Mouse (Mus musculus) A20 (cell line): ENCODE measurements around the gene Def6.
A peak's percentile ranks its signal among the peaks of the same experiment; 100 is the strongest.

Experiments used
- DNase-seq: peaks from one replicate; pipeline ENCODE4 v3.0.0-alpha.2; 2011; ENCODE audit warnings: low read depth, low spot score

The Def6 gene

GRCm38 (mm10) chr17:28207591-28208313 is at the start of gene Def6:
Def6 (plus strand) TSS chr17:28207778.
- peak; percentile 91 for DNase-seq

DNA sequence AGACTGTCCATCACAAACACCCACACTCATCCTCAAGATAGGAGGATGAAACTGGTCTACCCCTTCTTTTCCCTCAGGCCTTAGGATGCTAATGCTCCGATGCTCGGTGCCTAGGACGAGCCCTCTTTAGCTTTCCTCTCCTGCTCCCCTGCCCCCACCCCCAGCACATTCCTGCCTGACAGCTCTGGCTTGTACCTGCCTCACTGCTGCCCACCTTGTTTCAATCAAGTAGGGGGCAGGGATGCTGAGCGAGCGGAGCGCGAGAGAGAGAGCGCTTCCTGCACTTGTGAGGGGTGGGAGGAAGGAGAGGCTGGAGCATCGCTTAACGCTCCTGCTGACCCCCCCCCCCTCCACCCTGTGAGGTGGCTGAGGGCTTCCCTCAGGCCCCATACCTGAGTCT is 47.2 kb upstream of the Def6 start:
- no peak for DNase-seq

DNA sequence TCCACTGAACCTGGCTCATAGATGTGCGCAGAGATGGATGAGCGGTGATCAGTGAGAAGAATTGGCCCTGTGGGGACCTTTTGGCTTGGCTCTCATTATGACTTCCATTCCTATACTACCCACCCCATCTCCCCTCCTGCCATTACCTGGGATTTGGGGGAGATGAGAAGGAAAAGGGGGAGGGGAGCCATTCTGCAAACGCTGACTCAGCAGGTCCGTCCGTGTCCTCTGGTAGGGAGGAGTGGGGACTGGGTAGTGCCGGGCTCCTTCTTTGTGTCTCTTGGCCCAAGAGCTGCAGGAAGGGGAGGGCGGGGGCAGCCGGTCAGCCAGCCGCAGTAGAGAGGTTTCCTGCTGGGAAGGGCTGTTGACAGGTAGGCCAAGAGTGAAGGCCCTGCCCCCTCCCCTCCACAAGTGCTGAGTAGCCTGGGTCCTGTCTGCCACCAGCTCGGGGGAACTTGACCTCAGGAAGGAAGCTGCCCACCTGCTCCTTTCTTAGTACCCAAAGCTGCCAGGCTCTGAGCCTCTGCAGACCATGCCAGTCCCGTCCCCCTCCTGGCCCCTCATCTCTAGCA is 46.2 kb upstream of the Def6 start:
- no peak for DNase-seq

DNA sequence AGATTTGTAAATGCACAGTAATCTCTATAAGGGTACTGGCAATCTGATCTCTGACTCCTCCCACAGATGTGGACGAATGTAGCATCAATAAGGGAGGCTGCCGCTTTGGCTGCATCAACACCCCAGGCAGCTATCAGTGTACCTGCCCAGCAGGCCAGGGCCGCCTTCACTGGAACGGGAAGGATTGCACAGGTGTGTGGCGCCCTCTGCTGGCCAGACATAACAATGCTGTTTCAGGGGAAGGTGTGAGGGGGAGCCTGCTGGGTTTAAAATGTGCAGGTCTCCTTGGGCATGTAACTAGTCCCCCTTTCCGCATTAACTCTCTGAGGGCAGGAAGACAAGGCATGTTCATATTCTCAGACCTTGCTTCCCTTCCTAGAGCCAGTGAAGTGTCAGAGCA is 43.9 kb upstream of the Def6 start:
- peak; percentile 73 for DNase-seq

DNA sequence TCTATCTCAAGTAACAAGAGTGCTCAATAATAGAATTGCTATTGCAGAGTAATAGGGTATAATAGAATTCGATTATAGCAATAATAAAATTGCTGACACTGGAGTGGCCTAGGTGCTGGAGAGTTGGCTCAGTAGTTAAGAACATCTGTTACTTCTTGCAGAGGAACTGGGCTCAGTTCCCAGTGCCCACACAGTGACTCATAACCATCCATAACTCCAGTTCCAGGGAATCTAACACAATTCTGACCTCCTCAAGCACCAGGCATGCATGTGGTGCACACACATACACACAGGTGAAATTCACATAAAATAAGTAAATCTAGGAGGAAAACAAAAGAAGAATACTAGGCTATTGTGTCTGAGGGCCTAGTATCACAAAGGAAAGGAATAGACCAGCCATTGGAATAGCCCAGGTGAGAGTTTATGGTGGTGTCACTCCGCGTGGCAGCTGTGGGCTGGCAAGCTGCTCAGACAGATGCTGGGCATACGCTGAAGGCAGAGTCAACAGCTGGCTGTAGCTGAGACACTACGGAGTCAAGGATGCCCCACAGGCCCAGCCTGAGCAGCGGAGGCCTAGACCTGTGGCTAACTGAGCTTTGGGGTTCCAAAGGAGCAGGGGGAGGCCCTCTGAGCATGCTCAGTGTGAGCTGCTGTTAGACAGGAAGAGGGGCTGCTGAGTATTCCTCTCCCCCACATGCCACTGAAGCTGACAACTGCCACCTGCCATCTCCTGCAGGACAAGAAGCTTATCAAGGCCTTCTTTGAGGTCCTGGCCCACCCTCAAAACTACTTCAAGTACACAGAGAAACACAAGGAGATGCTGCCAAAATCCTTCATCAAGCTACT is 36.9 kb upstream of the Def6 start:
- DNase-seq, result no peak

- DNase-seq, result no peak
These were observed 34.9 kb upstream of the Def6 start for GRCm38 (mm10) chr17:28172690-28173089.

DNA sequence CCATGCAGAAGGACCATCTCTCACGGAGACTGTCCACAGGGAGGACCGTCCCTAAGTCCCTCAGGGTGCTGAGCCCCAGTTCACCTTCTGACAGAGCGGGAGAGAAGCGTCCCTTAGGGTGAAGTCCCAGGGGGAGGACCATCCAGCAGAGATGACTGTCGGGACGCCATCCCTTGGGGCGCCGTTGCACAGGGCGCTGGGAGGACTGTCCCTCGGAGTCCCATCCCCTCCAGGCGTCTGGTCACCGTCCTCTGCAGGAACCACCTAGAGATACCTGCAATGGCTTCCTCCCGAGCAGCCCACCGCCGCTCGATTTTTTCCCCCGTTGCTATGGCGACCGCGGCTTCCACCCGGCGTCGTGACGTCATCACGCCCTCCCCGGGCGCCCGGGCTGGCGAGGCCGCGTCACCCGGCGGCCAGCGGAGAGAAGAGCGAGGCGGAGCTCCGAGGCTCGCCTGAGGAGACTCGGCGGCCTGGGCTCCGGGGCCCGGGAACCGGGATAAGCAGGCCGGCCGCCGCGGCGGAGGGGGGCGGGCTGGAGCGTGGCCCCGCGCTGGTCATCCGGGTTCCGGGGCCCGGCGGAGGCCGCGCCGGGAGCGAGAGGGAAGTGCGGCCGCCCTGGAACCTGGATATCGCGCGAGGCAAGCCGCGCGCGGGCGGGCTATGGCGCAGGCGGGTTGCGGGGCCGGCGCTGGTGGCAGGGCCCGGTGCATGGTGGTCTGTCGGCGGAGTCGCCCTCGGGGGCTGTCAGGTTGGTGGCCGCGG is 30.6 kb upstream of the Def6 start, which contains the start of gene Zfp523:
TSS of gene Zfp523 (plus strand) at position 355 of the 765 bp plus-strand sequence.
- DNase-seq, result peak; percentile 94

DNA sequence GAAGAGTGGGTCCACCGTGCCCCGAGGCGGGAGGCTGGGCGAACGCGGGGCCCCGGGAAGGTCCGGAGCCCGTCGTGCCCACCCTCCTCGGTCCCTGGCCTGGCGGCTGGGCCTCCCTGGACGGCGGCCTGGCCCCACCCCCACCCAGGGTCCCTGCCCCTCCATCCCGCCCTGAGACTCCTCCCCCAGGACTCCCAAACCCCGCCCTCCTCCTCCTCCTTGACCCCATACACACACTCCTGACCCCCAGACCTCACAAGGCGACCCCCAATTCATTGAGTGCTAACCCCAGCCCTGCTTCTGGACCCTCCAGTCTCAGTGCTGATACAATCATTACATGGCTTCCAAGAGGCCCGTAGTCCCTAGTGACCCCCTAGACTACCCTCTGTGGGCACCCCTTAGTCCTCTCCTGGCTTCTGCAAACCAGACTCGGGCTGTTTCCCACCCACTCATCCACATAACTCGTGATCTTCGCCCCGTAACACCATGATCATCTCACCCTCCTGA is 30.0 kb upstream of the Def6 start:
- no peak for DNase-seq

DNA sequence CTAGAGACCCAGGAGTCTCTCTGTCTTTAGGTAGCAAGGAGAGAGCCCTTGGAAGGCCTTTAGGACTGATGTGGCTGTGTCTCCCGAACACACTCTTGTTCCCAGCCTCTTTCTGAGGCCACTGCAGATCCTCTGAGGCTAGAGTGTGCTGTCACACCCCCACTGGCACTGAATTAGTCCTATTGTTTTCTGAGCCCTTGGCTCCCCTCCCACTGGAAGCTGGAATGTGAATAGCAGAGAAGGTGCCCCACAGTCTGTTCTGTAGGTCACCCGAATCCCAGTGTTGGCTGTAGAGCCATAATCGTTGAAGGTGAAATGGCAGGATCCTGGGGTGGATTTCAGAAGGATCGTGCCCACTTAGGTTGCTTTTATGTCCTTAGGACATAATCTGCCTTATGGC is 27.2 kb upstream of the Def6 start:
- no peak for DNase-seq

GRCm38 (mm10) chr17:28180783-28181544 is 26.6 kb upstream of the Def6 start:
- DNase-seq, result no peak

GRCm38 (mm10) chr17:28184971-28185638 is 22.5 kb upstream of the Def6 start:
- DNase-seq, result peak; percentile 13

DNA sequence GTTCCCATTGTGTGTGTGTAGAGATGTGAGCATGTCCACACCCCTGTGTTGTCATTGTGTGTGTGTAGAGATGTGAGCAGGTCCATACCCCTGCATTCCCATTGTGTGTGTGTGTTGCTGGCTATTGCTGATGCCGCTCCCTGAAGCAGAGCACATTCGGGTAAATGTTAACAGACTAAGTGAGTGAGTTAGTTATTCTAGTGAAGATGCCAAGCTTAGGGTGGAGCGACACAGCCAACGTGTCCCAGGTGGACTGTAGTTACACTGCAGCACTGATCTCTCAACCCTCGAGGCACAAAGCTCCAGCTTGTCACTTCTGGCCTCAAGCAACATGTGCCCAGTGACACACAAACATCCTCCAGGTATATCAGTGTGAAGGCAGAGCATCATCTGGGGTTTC is 19.3 kb upstream of the Def6 start:
- DNase-seq, result no peak

DNA sequence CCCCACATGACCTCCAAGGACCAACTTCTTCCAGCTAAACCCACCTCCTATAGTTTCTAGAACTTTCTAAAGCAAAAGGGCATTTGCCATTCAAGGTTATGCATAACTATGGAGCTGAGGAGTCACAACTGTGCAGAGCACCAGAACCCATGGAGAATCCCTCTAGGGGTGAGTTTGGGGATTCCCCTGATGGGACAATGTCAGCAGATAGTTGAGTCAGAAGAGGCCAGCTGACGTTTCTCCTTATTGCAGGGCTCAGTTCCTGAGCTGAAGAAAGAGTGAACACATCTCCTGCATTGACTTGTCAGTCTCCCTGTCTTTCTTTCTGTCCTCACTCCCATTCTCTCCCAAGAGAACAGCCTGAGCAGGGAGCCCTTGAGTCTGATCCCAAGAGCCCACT is 14.8 kb upstream of the Def6 start:
- DNase-seq, result no peak

- no peak for DNase-seq
These were observed 14.0 kb upstream of the Def6 start for GRCm38 (mm10) chr17:28193559-28193958.

- DNase-seq, result no peak
These were observed 12.5 kb upstream of the Def6 start for GRCm38 (mm10) chr17:28195033-28195432.

DNA sequence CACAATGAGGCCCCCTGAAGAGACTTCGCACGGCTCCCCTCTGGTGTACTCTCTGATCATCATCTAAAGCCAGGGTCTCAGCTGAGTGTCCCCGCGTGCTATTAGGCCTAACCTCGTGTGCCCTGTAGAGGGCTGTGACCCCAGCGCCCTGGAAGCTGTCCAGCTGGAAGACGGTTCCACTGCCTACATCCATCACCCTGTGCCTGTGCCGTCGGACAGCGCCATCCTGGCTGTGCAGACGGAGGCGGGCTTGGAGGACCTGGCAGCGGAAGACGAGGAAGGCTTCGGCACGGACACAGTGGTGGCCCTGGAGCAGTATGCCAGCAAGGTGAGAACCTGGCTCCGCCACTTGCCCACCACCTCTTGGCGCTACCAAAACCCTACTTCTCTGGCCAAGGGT is 9.9 kb upstream of the Def6 start:
- no peak for DNase-seq

DNA sequence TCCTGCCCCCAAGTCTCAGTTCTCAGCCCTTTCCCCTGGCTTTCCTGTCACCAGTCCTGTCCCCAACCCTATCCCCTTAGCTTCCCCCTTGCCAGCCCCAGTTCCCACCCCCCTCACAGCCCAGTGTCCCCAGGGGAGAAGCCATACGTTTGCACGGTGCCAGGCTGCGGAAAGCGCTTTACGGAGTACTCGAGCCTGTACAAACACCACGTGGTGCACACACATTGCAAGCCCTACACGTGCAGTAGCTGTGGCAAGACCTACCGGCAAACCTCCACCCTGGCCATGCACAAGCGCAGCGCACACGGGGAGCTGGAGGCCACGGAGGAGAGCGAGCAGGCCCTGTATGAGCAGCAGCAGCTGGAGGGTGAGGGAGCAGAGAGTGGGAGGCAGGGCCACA is 5.6 kb upstream of the Def6 start:
- DNase-seq, result no peak

- peak; percentile 82 for DNase-seq
These were observed 3.4 kb upstream of the Def6 start for GRCm38 (mm10) chr17:28204052-28204720.

GRCm38 (mm10) chr17:28205443-28205842 is 2.1 kb upstream of the Def6 start:
- no peak for DNase-seq

DNA sequence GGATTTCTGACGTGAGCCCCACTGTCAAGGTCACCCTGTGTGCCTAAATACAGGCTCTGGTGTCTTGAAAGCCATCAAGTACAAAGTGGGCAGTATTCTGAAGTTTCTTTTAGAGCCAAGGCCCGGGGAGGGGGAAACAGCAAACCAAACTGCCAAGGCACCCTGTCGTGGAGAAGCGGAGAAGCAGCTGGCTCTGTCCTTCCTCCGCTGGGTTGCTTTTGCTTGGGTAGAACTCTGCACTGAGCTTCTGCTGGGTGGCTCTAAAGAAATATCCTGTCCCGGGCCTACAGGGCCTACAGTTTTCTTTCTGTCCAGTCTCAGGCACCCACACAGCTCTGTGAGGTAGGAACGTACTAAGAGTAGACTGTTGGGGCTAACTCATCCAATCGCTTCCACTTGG is 486 bp upstream of the Def6 start:
- no peak for DNase-seq
